Mouse (Mus musculus) heart, postnatal 0 days (tissue): ENCODE results near the gene Dmtf1.

Experiments used
- CTCF ChIP-seq: IDR thresholded peaks from 2 replicates; pipeline ENCODE4 v1.5.1; 2016; ENCODE audit warnings: antibody characterized with exemption, control low read depth, low read depth
- EP300 ChIP-seq: IDR thresholded peaks from 2 replicates; pipeline ENCODE4 v1.6.1; 2016; ENCODE audit warnings: antibody characterized with exemption, low read depth

DNA sequence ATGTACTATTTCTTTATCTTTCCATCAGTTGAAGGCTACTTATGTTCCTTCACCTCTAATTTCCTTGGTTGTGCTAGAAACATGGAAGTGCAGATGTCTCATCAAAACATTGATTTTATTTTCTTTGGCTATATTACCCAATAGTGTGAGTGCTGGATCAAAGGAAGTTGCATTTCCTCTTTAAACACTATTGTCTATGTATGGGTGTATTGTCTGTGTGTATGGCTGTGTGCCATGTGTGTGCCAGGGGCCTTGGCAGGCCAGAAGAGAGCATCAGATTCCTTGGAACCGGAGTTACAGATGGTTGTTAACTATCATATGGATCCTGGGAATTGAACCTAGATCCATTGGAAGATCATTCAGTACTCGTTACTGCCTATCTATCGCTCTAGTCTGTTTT is 90.2 kb downstream of the Dmtf1 start:
- no peak for TF ChIP-seq CTCF
- TF ChIP-seq EP300: no peak
